Mouse (Mus musculus) right cerebral cortex, adult 2 months (tissue): Measurements from ENCODE around the gene Mdh1b.

Source experiments
- DNase-seq, 2 experiments: peaks; one replicate each; pipeline ENCODE4 v3.0.0; 2021 to 2022; ENCODE audit warnings: low spot score in 2 of 2

Mdh1b gene

GRCm38 (mm10) chr1:63659591-63659990 is 70.5 kb downstream of the Mdh1b start:
- DNase-seq = peak; percentile 45 to 59

GRCm38 (mm10) chr1:63658016-63658415 is 72.1 kb downstream of the Mdh1b start:
- DNase-seq = peak; percentile 77 to 83
